Mouse (Mus musculus): ENCODE measurements at regions not wholly inside any gene's neighbourhood (a gene's known extent, or its start where the extent isn't known, plus 50 kb on each side); places are given as distances from the start of the nearest gene placed in this dataset.

DNA sequence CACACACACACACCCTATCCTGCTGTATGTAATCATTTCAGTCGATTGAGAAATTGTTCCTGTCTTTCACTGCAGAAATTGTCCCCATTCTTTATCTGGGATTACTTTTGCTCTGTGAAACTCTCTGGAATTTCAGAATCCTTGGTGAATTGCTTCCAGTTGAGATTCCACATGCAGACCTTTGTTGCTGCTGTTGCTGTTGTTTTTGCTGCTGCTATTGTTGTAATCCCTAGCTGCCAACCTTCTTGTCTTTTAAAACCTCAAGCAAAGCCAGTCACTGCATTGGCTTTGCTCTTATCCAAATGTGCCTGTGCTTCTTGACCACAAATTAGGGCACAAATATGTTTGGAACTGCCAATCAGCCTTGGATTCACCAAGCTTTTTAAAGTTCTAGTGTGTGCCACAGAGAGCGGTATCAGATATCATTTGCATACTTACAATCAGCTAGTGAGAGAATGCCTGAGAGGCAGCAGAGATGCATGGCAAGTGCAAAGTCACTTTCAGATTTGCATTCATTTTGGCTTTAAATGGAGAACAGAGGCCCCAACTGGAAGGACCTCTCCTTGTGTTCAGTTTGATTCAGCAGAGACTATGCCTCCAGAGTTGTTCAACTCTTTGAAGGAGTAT is 1187.0 kb upstream of the Map3k7 start:
- no peak for DNase-seq (ENCODE audit: low spot score)

DNA sequence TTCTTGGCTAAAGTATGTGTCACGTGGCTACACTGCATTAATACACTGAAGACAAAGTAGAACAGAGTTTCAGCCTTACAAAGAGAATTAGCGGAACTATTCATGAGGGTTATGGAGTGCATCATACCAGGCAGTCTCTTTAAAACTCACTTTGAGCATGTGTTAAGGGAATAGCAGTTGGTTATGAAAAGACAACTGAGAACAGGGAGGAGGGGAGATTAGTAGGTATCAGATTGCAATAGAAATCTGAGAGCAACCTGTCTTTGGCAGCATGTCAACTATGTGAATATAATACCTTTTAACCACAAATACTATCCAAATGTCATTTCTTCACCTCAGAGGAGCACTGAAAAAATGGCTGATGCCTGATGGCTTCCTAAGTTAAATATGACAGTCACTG is 1182.2 kb upstream of the Map3k7 start:
- DNase-seq (ENCODE audit: low spot score), result no peak

DNA sequence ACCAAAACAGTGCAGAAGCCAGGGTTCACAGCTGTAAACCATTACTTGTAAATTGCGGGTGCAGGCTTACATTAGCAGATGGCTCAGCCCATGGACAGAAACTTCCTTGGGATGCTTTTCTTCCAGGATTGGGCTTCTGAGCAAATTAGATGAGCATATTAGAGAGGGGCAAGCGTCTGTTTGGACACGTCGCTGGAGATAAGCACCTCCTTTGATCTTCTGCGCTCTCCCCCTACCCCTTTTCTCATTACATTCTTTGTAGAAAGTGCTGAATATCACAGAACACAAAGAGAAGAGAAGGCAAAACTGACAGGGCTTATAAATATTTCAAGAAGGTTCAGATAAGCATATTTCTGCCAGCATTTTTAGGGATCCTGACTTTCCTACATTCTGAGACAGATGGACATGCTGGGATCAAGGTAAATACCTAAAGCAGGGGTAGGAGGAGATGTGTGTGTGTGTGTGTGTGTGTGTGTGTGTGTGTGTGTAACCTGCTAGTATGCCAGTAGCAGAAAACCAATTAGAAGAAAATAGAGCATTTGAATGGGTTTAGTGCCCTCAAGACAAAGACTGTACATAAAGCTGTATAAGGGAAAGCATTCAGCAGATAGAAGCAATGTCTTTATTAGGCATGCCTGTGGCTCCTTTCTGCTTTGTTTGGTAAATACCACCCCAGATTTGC is 1173.8 kb upstream of the Map3k7 start:
- DNase-seq (ENCODE audit: low spot score), result no peak

- DNase-seq (ENCODE audit: low spot score), result no peak
Measured at GRCm38 (mm10) chr4:30809798-30810197, 1154.1 kb upstream of the Map3k7 start.

GRCm38 (mm10) chr4:30855361-30856056 is 1108.4 kb upstream of the Map3k7 start:
- no peak for DNase-seq (ENCODE audit: low spot score)

- no peak for DNase-seq (ENCODE audit: low spot score)
Measured at GRCm38 (mm10) chr4:30904966-30905365, 1058.9 kb upstream of the Map3k7 start.

DNA sequence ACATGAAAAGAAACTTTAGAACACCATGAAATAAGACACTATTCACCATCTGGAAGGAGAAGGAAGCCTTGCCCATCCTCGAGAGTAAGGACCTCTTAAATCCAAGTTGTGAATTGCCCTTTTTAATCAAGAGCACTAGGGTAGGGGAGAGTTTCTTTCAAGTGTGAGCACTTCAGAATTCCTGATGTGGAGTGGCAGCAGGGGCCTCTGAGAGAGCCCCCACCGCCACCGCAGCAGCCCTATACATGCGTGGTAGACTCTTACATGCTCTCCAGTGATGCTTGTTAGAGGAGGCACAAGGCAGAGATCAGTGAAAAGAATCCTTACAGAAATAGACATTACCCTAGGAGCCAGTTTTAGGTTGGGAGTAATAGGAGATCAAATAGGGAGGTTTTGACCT is 1041.0 kb upstream of the Map3k7 start:
- no peak for DNase-seq (ENCODE audit: low spot score)

DNA sequence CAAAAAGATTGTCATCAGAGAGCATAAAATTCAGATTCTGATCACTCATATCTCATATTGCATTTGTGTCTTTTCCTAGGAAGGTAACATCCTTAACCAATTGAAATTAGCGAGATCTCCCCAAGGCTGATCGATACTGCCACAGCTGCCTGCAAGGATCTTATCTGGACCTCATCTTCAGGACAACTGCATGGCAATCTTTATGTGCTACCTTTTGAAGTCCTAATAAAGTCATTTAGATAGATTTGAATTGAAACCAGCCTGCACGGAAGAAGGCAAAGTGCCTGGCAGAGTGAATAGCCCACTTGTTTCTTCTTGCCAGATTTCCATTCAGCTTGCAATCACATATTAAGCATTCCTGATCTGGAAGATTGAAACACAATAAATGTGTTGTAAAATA is 1031.5 kb upstream of the Map3k7 start:
- no peak for DNase-seq (ENCODE audit: low spot score)

- DNase-seq (ENCODE audit: low spot score), result no peak
Measured at GRCm38 (mm10) chr4:30933030-30933987, 1030.6 kb upstream of the Map3k7 start.

GRCm38 (mm10) chr4:30983611-30984010 is 980.3 kb upstream of the Map3k7 start:
- no peak for DNase-seq (ENCODE audit: low spot score)

- no peak for DNase-seq (ENCODE audit: low spot score)
Measured at GRCm38 (mm10) chr4:31012006-31012405, 951.9 kb upstream of the Map3k7 start.

- DNase-seq (ENCODE audit: low spot score), result no peak
Measured at GRCm38 (mm10) chr4:31052077-31052677, 911.7 kb upstream of the Map3k7 start.

DNA sequence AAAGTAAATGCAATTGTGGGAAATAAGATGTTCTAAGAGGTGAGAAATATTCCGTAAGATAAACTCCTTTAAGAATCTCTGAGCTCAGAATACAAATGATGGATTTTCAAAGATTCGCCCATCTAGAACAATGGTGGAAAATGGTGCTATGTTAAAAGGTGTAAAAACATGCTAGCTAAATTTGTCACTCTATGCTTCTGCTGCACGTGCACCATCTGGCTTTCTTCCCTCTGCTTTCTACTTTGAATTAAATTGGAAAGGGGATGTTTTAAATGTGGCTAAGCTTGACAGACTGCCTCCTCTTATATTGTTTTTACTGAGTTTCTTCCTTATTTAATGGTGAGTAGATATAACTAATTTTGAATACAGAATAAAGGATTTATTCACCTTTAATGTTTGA is 887.7 kb upstream of the Map3k7 start:
- DNase-seq (ENCODE audit: low spot score), result no peak

DNA sequence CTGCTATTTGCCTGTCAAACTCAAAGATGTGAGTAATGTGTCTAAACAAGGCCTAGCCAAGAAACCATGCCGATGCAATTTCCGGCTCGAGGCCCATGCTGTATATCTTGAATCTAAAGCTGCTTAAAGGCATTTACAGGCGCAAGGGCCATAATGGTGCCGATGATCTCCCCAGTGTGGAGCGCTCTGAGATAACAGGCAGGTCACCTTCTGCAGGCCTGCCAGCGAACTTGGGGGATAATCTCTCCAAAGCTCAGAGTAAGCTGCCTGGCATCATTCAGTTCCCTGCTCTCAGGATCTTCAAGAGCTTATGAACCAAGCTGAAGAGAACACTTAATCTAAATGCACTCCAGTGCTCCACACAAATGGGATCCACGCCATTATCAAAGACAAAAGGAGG is 842.3 kb upstream of the Map3k7 start:
- DNase-seq (ENCODE audit: low spot score), result no peak

- DNase-seq (ENCODE audit: low spot score), result no peak
Measured at GRCm38 (mm10) chr4:31143166-31143565, 820.7 kb upstream of the Map3k7 start.

- DNase-seq (ENCODE audit: low spot score), result no peak
Measured at GRCm38 (mm10) chr4:31167431-31167830, 796.5 kb upstream of the Map3k7 start.

DNA sequence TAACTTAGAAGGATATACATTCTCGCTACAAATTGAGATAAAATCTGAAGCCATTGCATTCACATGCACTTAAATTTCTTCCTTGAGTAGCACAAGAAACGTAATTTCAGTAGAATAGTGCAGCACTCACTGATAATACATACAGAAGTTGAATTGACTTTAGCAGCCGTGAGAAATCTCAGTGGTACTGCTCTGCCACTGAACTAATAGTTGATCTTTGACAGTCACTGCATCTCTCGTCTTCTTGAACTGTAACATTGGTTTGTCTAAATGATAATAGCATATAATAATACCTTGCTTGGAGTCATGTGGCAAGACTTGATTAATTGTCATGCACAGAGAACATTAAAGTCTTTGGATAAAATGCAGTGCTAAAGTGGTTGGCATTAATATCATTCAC is 795.5 kb upstream of the Map3k7 start:
- DNase-seq (ENCODE audit: low spot score), result no peak

GRCm38 (mm10) chr4:31171190-31171589 is 792.7 kb upstream of the Map3k7 start:
- DNase-seq (ENCODE audit: low spot score), result no peak

GRCm38 (mm10) chr4:31197852-31198251 is 766.0 kb upstream of the Map3k7 start:
- no peak for DNase-seq (ENCODE audit: low spot score)

DNA sequence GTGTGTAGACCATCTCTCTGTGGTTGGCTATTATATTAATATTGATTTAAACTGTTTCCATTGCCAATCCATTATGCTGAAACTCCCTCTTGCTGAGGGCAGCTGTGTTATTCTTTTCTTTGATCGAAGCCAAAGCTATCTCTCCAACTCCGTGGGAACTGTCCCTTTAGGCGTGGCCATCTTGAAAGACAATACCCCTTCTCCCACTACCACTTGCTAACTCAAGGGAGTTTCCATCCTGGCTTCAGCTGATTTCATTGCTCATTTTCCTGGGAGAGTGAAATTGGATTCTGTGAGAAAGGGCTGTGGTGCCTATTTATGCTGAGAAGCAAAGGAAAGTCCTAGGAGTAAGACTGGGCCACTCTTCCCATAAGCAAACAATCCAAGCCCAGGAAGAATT is 760.6 kb upstream of the Map3k7 start:
- no peak for DNase-seq (ENCODE audit: low spot score)

DNA sequence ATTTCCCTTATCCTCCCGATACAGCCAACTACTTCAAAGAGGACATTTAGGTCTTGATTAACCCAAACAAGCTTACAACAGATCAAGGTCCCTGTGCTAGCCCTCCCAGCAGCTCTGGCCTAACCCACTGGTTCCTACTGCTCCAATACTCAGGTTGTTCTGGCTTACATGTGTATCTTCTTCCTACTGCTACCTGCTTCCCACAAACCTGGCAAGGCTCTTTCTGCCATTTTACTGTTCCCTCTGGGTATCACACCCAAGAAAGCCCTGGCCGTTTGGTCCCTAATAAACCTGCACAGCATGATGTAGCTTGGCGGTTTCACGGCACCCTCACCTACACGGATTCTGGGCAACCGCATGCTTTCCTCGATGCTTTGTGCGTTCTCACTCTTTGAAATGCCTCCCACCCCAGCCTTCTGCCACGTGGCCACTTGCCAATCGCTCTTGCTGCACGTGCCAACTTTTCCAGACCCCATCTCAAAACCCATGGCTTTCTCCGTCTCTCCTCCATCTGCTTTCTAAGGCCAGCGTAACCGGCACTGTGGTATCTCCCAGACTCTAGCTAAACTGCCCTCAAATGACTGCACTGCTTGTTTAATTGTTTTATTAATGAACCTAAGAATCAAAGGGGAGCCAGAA is 758.4 kb upstream of the Map3k7 start:
- DNase-seq (ENCODE audit: low spot score), result no peak
